Mouse (Mus musculus) liver, postnatal 0 days (tissue): Measurements from ENCODE around the gene Btbd35f15. TPM values are rescaled to one million over a fixed set of nuclear protein-coding genes. Genes with fewer than 3 reads are reported as not detected.
"Not testable (repeated sequence)": the region's sequence is repeated elsewhere in the genome, so short reads cannot be mapped to it uniquely, and the experiment has no call there.

Experiments used
- ATAC-seq: fragments of 200-750 bp; cut with Nextera tagmentation; 2 replicates; pipeline ENCODE4 v1.8.0; 2017; ENCODE audit warnings: mild to moderate bottlenecking, moderate library complexity
- DNase-seq: peaks from one replicate; pipeline ENCODE4 v3.0.0-alpha.2; 2016
- H3K27ac ChIP-seq: fragments of 300-500 bp; sonication (generic); 2 replicates; pipeline ENCODE4 v1.5.1; 2014; ENCODE audit warnings: antibody characterized with exemption, moderate library complexity, mild to moderate bottlenecking, low read depth
- H3K27me3 ChIP-seq: fragments of 300-500 bp; sonication (generic); 2 replicates; pipeline ENCODE4 v1.6.1; 2014; ENCODE audit warnings: low read length, control low read depth, mixed read lengths; ENCODE audit not compliant: insufficient read depth
- H3K36me3 ChIP-seq: fragments of 300-500 bp; sonication (generic); replicated peaks from 2 replicates; pipeline ENCODE4 v1.6.1; 2014; ENCODE audit warnings: mild to moderate bottlenecking, control low read depth, low read length, moderate library complexity, mixed read lengths; ENCODE audit not compliant: insufficient read depth
- H3K4me1 ChIP-seq: fragments of 300-500 bp; sonication (generic); 2 replicates; pipeline ENCODE4 v1.6.1; 2014; ENCODE audit warnings: antibody characterized with exemption, mild to moderate bottlenecking, control low read depth; ENCODE audit not compliant: insufficient read depth
- H3K4me2 ChIP-seq: fragments of 300-500 bp; sonication (generic); 2 replicates; pipeline ENCODE4 v1.6.1; 2014; ENCODE audit warnings: low read depth, mild to moderate bottlenecking, low read length, moderate library complexity, mixed read lengths
- H3K4me3 ChIP-seq: fragments of 300-500 bp; sonication (generic); 2 replicates; pipeline ENCODE4 v1.5.1; 2014; ENCODE audit warnings: low read depth, low read length
- H3K9ac ChIP-seq: fragments of 300-500 bp; sonication (generic); replicated peaks from 2 replicates; pipeline ENCODE4 v1.6.1; 2014; ENCODE audit warnings: mild to moderate bottlenecking, moderate library complexity
- H3K9me3 ChIP-seq: fragments of 300-500 bp; sonication (generic); 2 replicates; pipeline ENCODE4 v1.6.1; 2016; ENCODE audit warnings: mild to moderate bottlenecking, control low read depth, low read length, mixed read lengths
- WGBS: fragments of 180-500 bp; shearing (Covaris S2); extraction: QIAGEN DNeasy Blood & Tissue Kit; methylation state at CpG from one replicate; pipeline ENCODE4 v1.1.7; 2014; ENCODE audit not compliant: insufficient replicate concordance; 5-methylcytosine and 5-hydroxymethylcytosine counted together
- polyA plus RNA-seq: library from polyadenylated mRNA; unstranded; fragments of >200 nt; fragmentation: Nextera tagmentation; extraction: Ambion mirVana; gene quantifications from 2 replicates; pipeline ENCODE4 v1.2.1, GENCODE M21; 2015

Gene Btbd35f15
- polyA plus RNA-seq, result not detected in 2 replicates

GRCm38 (mm10) chrX:33577214-33577613 is at the start of gene Btbd35f15:
Gene Btbd35f15 (minus strand): TSS chrX:33577314.
- ATAC-seq, H3K36me3 ChIP-seq: not testable (repeated sequence)
- WGBS, result no CpG with 5 or more reads among the region's 3 CpGs

More at GRCm38 (mm10) chrX:33577214-33577613, at the start of gene Btbd35f15:
- H3K4me1 ChIP-seq, H3K4me3 ChIP-seq, H3K9me3 ChIP-seq, H3K9ac ChIP-seq, DNase-seq, H3K27me3 ChIP-seq, H3K27ac ChIP-seq, H3K4me2 ChIP-seq: not testable (repeated sequence)

Other genes with a start within 250 kb of the Btbd35f15 start
- gene Btbd35f13, start 79.9 kb upstream of the Btbd35f15 start, polyA plus RNA-seq, result not detected in 2 replicates
- not detected in 2 replicates for gene Btbd35f14, start 125.0 kb upstream of the Btbd35f15 start, polyA plus RNA-seq